Mouse (Mus musculus): ENCODE measurements around the gene Casq2. TPM values are rescaled to one million over a fixed set of nuclear protein-coding genes. Genes with fewer than 3 reads are reported as not detected.

Gene Casq2
- total RNA-seq, 2 experiments from 2014 or later = 116 to 133 TPM

GRCm38 (mm10) chr3:102181191-102181590 lies 95.0 kb downstream of the Casq2 start:
- intact Hi-C loops (cut with DNase I; ENCODE audit: low total_unique reads) = no loop called here
- DNase-seq = no peak

- intact Hi-C loops (cut with DNase I; ENCODE audit: low total_unique reads) = no loop called here
- no peak for DNase-seq
These were observed 96.4 kb downstream of the Casq2 start for GRCm38 (mm10) chr3:102182601-102183000.

GRCm38 (mm10) chr3:102184721-102185120 lies 98.5 kb downstream of the Casq2 start:
- no peak for DNase-seq
- intact Hi-C loops (cut with DNase I; ENCODE audit: low total_unique reads) = no loop called here

GRCm38 (mm10) chr3:102187401-102187800 lies 101.2 kb downstream of the Casq2 start:
- intact Hi-C loops (cut with DNase I; ENCODE audit: low total_unique reads) = no loop called here
- DNase-seq = no peak

- intact Hi-C loops (cut with DNase I; ENCODE audit: low total_unique reads) = no loop called here
- DNase-seq = no peak
These were observed 102.8 kb downstream of the Casq2 start for GRCm38 (mm10) chr3:102188972-102189371.

- no peak for DNase-seq
- intact Hi-C loops (cut with DNase I; ENCODE audit: low total_unique reads) = no loop called here
These were observed 103.8 kb downstream of the Casq2 start for GRCm38 (mm10) chr3:102190015-102190414.

GRCm38 (mm10) chr3:102190642-102191041 lies 104.4 kb downstream of the Casq2 start:
- DNase-seq = no peak
- intact Hi-C loops (cut with DNase I; ENCODE audit: low total_unique reads) = no loop called here

- no peak for DNase-seq
- intact Hi-C loops (cut with DNase I; ENCODE audit: low total_unique reads) = no loop called here
These were observed 105.4 kb downstream of the Casq2 start for GRCm38 (mm10) chr3:102191575-102191974.

GRCm38 (mm10) chr3:102192621-102193020 lies 106.4 kb downstream of the Casq2 start:
- intact Hi-C loops (cut with DNase I; ENCODE audit: low total_unique reads) = no loop called here
- peak; percentile 46 for DNase-seq

- intact Hi-C loops (cut with DNase I; ENCODE audit: low total_unique reads) = no loop called here
- DNase-seq = peak; percentile 41
These were observed 107.5 kb downstream of the Casq2 start for GRCm38 (mm10) chr3:102193488-102194290.

GRCm38 (mm10) chr3:102194291-102195051 lies 108.3 kb downstream of the Casq2 start:
- intact Hi-C loops (cut with DNase I; ENCODE audit: low total_unique reads) = no loop called here
- DNase-seq = no peak

- intact Hi-C loops (cut with DNase I; ENCODE audit: low total_unique reads) = no loop called here
- no peak for DNase-seq
These were observed 109.5 kb downstream of the Casq2 start for GRCm38 (mm10) chr3:102195762-102196161.

Other genes starting within 250 kb of the Casq2 start
- not detected for gene Mab21l3, start 237.5 kb upstream of the Casq2 start, total RNA-seq (2021)
- gene Slc22a15, start 162.0 kb upstream of the Casq2 start, total RNA-seq (2021) = 1 to 10 TPM; 1.3 to 1.8 TPM
- gene Nhlh2, start 76.3 kb upstream of the Casq2 start, total RNA-seq (2021) = not detected
- 10 to 100 TPM in 1 of 2 experiments, 1 to 10 TPM in 1; 8.8 to 10.6 TPM for gene Vangl1, start 118.3 kb downstream of the Casq2 start, total RNA-seq (2021)